Mouse (Mus musculus): ENCODE data around the gene Agfg2.
A peak's percentile ranks its signal among the peaks of the same experiment; 100 is the strongest.

The Agfg2 gene

DNA sequence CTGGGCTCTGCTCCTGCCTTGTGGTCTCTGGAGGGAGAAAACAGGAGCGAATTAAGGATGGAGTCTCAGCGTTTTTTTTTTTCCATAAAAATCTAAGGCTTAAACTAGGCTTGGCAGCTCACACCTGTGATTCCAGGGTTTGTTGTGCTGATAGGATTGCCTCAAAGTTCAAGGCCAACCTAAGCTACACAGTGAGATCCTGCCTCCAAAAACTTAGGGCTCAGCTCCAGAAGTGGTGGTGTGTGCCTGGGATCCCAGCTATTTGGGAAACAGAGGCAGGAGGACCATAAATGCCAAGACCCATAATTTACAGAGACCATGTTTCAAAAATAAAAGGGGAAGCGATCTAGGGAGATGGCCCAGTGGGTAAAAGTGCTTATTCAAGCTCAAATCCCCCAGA, 75.2 kb downstream of the Agfg2 start:
- no peak for DNase-seq (ENCODE audit: low read depth, low spot score)

DNA sequence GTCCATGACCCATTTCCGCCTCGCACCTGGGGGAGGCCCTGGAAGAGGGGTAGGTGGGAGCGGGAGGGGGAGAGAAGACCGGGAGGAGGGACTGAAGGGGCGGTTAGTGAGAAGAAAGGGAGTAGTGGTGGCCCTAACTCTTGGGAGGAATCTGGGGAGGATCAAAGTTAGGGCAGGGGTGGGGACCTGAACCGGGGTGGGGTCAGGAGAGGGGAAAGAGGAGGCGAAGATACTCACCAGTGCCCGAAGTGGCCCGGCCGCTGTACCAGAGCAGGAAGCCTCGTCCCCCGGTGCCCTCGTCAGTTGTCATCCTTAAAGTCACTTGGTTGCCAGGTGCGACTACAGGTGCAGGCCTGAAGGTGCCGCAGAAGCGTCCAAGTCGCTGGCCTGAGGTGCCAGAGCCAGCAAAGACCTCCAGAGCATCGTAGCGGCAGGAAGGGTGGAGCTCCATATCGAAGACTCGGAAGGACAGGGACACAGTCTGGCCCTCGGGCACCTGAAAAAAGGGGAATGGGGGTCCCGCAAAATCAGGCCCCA, 75.8 kb downstream of the Agfg2 start:
- DNase-seq (ENCODE audit: low read depth, low spot score) = no peak

- DNase-seq (ENCODE audit: low read depth, low spot score) = no peak
Observed at GRCm38 (mm10) chr5:137607860-137608653, 76.5 kb downstream of the Agfg2 start.

- DNase-seq (ENCODE audit: low read depth, low spot score) = no peak
Observed at GRCm38 (mm10) chr5:137601365-137601729, 83.2 kb downstream of the Agfg2 start.

GRCm38 (mm10) chr5:137600619-137601364, 83.7 kb downstream of the Agfg2 start, which contains the start of gene Mospd3:
TSS of gene Mospd3 (minus strand) at chr5:137601058.
- DNase-seq (ENCODE audit: low read depth, low spot score) = peak; percentile 100

All from 3T3-L1 (cell line).